Mouse (Mus musculus) erythroblast, embryonic 14.5 days (primary cell): ENCODE results near the gene Slc22a6.

Experiments used
- GATA1 ChIP-seq: IDR thresholded peaks from 2 replicates; pipeline ENCODE4 v1.6.1; 2012; ENCODE audit warnings: low read length, inconsistent platforms, mixed read lengths
- TAL1 ChIP-seq: IDR thresholded peaks from 3 replicates; pipeline ENCODE4 v1.6.1; 2012; ENCODE audit warnings: low read length, inconsistent platforms, mixed read lengths

GRCm38 (mm10) chr19:8601922-8602321 lies 15.9 kb upstream of the Slc22a6 start:
- TF ChIP-seq GATA1 (no peak), TAL1 (no peak)
